Mouse (Mus musculus) spleen, adult 2 months (tissue): ENCODE results near the gene Clasp2.

Experiments
- CTCF ChIP-seq: fragments of 200-500 bp; IDR thresholded peaks from 2 replicates; pipeline ENCODE4 v1.5.1; 2011; ENCODE audit warnings: mild to moderate bottlenecking, inconsistent platforms; ENCODE audit not compliant: insufficient read depth, insufficient read length, insufficient replicate concordance; ENCODE audit errors: extremely low read depth
- POLR2A ChIP-seq: fragments of 200-500 bp; IDR thresholded peaks from 2 replicates; pipeline ENCODE4 v1.6.1; 2011; ENCODE audit warnings: low read depth, low read length, inconsistent platforms

DNA sequence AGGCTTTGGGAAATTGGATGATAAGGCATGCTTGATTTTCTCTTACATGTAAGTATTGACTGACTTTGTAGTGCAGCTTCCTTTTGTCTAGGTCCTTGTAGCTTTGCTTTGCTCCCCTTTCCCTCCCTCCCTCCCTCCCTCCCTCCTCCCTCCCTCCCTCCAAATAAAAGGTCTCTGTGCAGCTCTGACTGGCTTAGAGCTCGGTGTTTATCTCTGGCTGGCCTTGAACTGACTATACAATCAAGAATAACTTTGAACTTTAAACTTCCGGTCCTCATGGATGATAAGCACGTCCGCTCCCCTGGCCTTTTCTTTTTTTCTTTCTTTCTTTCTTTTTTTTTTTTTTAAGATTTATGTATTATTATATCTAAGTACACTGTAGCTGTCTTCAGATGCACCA lies 21.9 kb downstream of the Clasp2 start:
- TF ChIP-seq POLR2A (no peak), CTCF (no peak)
